Mouse (Mus musculus): ENCODE measurements around the gene Fbxl22.

The Fbxl22 gene

DNA sequence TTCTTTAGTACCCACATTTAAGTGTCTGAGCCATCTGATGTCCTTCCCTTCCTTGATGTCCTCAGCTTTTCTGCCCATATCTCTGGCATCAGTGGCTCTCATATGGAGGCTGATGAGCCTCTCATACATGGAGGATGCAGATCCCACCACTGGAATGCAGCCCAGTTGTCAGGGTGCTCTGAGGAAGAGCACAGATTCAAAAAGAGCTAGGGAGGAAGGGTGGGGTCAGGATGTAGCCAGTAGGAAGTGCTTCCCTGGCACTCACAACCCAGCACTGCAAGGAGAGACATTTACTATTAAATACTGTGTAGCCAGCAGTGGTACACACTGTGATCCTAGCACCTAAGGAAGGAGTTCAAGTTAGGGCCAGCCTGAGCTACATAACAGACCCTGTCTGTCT is 8.0 kb downstream of the Fbxl22 start:
- DNase-seq (ENCODE audit: low spot score in 2 of 2): no peak

DNA sequence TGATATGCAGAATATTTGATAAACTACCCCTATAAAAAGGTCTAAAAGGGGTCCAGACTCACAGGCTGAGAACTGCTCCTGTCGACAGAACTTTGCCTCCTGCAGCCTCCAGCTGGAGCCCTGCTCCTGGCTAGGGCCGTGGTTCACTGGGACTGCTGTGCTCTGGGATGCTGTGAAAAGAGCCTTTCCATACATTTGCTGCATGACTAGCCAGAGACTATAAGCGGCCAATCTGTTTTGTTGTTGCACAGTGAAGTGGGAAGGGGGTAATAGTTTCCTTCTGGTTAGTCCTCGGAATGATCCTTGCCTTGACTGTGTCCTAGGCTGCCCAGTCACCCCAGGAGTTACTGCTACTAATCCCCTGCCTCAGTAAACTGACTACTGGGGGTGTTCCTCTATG is 8.4 kb downstream of the Fbxl22 start:
- DNase-seq (ENCODE audit: low spot score in 2 of 2): no peak

DNA sequence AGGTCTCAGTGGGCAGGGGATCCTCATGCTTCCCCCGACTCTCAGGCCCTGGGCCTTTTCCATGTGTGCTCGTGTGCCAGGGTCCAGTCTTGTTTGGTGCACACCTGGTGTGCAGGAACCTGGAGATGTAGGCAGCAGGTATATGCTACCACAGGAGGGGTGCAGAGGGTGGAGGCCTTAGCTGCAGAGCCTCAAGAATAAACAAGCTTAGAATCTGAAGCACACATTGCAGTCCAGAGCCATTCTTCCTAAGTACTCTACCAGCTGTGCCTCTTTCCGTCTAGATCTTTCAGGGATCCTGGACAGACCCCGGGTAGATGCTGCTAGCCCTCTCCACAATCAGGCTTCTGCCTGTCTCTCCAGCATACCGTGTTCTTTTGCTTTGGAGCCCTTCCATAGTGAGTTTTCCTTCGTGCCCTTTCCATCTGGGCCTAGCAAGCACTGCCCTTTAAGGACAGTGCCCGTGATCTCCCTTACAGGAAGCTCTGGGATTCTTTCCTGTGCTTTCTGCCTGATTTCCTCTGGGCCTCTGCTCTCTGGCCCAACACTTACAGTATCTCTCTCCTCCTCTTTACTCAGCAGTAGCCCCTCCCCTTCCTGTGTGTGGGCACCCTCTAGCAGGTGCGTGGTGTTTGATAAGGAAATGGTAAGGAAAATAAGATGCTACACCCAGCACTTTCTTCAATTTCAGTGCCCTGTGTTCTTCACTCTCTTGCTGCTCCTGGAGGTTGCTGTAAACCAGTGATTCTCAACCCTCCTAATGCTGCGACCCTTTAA is 9.1 kb downstream of the Fbxl22 start:
- no peak for DNase-seq (ENCODE audit: low spot score in 2 of 2)

DNA sequence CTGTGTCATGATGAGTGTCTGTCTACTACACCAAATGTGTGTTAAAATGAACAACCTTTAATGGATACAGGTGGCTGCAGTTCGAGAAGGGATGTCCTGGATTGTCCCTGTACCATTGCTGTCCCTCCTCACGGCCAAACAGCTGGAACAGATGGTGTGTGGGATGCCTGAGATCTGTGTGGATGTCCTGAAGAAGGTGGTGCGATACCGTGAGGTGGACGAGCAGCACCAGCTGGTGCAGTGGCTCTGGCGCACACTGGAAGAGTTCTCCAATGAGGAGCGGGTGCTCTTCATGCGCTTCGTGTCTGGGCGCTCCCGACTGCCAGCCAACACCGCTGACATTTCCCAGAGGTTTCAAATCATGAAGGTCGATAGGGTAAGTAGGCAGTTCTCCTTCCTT is 9.9 kb downstream of the Fbxl22 start:
- peak in 1 of 2 experiments; percentile 82 for DNase-seq (ENCODE audit: low spot score in 2 of 2)

DNA sequence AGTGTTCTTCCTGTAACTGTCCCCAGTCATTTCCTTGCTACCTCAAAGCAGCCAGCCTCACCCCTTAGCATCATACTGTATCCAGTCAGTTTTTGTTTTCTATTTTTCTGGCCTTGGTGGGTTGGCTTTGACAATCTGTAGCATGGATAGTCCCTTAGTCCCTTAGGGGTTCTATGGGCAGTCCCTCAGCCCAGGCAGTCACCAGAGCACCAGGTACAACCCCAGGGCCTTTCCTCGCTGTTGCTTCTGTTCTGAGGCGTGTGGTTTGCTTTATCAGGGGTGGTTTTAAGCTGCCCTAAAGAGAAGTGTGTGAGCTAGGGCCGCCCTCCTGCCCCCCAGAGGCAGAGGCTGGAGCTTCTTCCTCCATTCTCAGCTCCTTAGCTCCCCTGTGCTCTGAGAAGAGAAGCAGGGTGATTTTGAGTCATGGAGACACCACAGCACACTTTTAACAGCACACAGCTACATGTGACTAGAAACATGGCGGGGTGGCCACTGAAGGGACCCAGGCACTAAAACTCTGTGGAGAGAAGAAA is 10.4 kb downstream of the Fbxl22 start:
- no peak for DNase-seq (ENCODE audit: low spot score in 2 of 2)

DNA sequence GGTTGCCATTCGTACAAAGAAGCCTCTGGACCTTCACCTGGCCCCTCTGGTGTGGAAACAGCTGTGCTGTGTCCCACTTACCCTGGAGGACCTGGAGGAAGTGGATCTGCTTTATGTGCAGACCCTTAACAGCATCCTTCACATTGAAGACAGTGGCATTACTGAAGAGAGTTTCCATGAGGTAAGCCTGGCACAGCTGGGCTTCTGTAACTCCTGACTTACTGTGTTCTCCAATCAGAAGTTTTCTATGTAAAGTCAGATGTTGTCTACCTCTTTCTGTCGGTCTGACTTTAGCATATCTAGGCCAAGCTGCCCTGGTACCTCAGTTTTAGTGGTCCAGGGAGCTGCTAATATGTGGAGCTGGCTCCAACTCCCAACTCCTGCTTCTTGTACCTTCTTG is 13.1 kb downstream of the Fbxl22 start:
- DNase-seq (ENCODE audit: low spot score in 2 of 2): no peak

DNA sequence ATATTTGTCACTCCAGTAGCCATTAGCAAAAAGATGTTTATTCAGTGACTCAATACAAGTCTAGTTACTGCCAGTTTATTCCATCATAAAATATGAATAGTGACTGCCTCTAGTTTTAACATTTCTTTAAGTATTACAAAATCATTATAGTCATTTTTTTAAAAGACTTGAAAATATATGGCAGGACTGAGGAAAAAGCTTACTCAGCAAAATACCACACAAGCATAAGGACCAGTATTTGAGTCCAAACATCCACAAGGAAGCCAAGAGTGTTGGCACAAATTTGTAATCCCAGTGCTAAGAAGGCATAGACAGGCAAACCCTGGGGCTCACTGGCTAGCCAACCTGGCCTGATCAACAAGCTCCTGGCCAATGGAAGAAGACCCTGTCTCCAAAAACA is 20.4 kb downstream of the Fbxl22 start:
- no peak for DNase-seq (ENCODE audit: low spot score in 2 of 2)

DNA sequence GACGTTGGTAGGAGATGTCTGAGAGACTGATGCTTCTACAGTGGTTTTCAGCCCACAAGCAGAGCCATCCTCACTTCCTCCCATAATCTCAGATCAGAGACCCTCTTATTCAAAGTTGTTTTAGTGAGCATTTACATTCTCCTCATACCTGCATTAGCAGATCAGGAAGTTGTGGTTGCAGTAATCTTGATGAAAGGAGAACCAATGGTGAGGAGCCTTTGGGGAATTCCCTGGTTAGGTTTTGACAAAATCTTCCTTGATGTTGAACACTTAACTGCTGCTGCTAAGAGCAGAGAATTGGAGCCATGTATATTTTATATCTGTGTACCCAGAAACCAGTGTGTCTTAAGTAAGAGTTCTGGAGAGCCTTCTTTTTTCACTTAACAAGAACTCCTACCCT is 22.0 kb downstream of the Fbxl22 start:
- DNase-seq (ENCODE audit: low spot score in 2 of 2): no peak

DNA sequence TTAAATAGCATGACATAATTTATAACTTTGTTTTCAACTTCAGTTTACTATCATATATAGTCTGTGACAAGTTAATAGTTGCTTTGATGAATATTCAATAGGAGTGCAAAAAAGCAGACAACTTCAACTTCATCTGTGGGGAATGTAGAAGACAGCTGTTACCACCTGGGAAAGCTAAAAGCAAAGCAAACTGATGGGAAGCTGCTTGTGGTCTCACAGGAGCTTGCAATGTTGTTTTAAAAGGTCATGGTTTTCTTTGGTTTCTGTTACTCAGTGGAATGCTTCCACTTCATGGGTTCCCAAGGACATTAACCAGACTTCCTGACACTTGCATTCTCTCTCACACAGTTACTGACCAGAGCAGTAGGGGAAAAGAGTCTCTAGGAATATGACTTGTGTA is 25.6 kb downstream of the Fbxl22 start:
- no peak for DNase-seq (ENCODE audit: low spot score in 2 of 2)

DNA sequence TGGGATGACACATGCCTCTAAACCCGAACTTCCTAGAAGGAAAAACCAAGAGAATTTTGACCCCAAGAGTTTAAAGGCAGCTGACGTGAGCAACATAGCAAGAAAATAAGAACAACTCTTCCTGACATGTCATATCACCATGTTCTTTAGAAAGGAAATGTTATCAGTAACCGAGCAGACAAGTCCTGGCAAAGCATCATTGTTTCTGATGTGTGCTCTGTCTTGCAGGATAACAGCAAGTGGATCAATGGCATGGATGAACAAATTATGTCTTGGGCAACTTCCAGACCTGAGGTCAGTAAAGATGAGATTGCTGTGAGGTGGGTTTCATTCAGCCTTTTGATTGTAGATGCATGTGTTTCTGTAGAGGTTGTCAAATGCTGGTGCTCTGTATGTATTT is 31.0 kb downstream of the Fbxl22 start:
- DNase-seq (ENCODE audit: low spot score in 2 of 2): no peak

DNA sequence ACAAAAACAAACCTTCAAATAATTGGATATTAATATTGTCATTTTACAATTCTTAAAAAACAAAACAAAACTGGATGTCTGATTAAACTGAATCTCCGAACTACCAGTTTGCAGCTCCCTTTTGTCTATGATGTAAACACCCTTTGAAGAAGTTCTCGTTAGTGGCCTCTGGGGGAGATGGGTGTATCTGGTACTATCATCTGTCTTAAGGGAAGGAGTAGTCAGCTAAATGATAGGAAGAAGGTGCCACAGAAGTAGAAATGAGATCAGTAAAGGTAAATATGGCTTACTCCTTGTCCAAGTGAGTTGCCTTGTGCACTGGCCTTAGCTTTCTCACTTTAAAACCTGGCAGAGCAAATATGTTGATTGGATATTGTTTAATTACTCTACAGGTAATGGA is 36.6 kb downstream of the Fbxl22 start:
- DNase-seq (ENCODE audit: low spot score in 2 of 2): no peak

DNA sequence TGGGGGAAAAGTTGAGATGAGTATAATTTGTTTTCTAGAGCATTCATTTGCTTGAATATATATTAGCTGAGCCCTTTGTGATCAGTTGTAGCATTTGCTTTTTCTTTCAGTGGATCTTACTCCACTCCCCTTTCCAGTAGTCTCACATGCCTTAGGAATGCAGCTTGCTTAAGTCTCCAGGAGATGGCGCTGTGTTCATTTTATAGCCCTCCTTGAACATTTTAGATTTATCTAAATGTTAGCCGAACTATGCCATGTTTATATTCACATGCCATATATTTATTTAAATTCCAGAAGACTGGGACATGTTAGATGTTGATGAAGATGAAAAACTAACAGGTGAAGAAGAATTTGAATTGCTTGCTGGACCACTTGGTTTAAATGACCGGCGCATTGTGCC is 49.3 kb downstream of the Fbxl22 start:
- no peak for DNase-seq (ENCODE audit: low spot score in 2 of 2)

Measured in left cerebral cortex, adult 9 months (tissue).